Mouse (Mus musculus) hindbrain, embryonic 12.5 days (tissue): ENCODE results near the gene Dnajb5. TPM values are rescaled to one million over a fixed set of nuclear protein-coding genes. Genes with fewer than 3 reads are reported as not detected.
A peak's percentile ranks its signal among the peaks of the same experiment; 100 is the strongest.
"Not testable (repeated sequence)": the region's sequence is repeated elsewhere in the genome, so short reads cannot be mapped to it uniquely, and the experiment has no call there.

ENCODE experiments used
- ATAC-seq: fragments of 200-750 bp; cut with Nextera tagmentation; 2 replicates; pipeline ENCODE4 v1.8.0; 2017; ENCODE audit warnings: moderate TSS enrichment; ENCODE audit not compliant: low FRiP score
- H3K27ac ChIP-seq: fragments of 300-500 bp; sonication (generic); 2 replicates; pipeline ENCODE4 v1.5.1; 2016; ENCODE audit warnings: mild to moderate bottlenecking
- H3K27me3 ChIP-seq: fragments of 300-500 bp; sonication (generic); 2 replicates; pipeline ENCODE4 v1.6.1; 2016; ENCODE audit warnings: mild to moderate bottlenecking
- H3K36me3 ChIP-seq: fragments of 300-500 bp; sonication (generic); 2 replicates; pipeline ENCODE4 v1.6.1; 2016; ENCODE audit warnings: mild to moderate bottlenecking
- H3K4me1 ChIP-seq: fragments of 300-500 bp; sonication (generic); 2 replicates; pipeline ENCODE4 v1.6.1; 2016
- H3K4me2 ChIP-seq: fragments of 300-500 bp; sonication (generic); replicated peaks from 2 replicates; pipeline ENCODE4 v1.6.1; 2016; ENCODE audit warnings: mild to moderate bottlenecking
- H3K4me3 ChIP-seq: fragments of 300-500 bp; sonication (generic); 2 replicates; pipeline ENCODE4 v1.5.1; 2016; ENCODE audit warnings: mild to moderate bottlenecking
- H3K9ac ChIP-seq: fragments of 300-500 bp; sonication (generic); 2 replicates; pipeline ENCODE4 v1.6.1; 2016; ENCODE audit warnings: mild to moderate bottlenecking, moderate library complexity
- H3K9me3 ChIP-seq: fragments of 300-500 bp; sonication (generic); replicated peaks from 2 replicates; pipeline ENCODE4 v1.6.1; 2016; ENCODE audit warnings: mild to moderate bottlenecking
- WGBS: fragments of 180-500 bp; shearing (Covaris S2); methylation state at CpG from one replicate; pipeline ENCODE4 v1.1.7; 2016; 5-methylcytosine and 5-hydroxymethylcytosine counted together
- polyA plus RNA-seq: library from polyadenylated mRNA; unstranded; fragments of >200 nt; fragmentation: Nextera tagmentation; extraction: Ambion mirVana; gene quantifications from 2 replicates; pipeline ENCODE4 v1.2.1, GENCODE M21; 2016

Dnajb5 gene
- polyA plus RNA-seq, 1 experiment from 2014 or later = 32.4 TPM

DNA sequence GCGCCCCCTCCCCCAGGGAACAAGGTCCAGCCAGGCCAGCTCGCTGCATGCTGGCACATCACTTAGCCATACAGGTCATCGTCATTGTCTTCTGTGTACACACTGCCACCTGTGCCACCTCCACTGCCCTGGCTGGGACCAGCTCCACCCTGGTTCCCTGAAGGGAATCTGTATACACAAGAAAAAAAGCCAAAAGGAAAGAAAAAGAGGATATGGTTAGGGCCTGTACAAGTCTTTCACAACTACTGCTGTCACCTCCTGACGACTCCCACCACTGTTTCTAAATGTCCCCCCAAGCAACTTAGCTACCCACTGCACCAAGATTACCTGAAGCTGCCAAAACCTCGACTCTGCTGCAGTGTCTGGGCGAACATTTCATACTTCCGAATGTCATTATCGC is 30.9 kb downstream of the Dnajb5 start:
- not testable (repeated sequence) for H3K9ac ChIP-seq, ATAC-seq, H3K4me2 ChIP-seq, H3K27me3 ChIP-seq, H3K9me3 ChIP-seq, H3K4me3 ChIP-seq, H3K27ac ChIP-seq, H3K4me1 ChIP-seq
- H3K36me3 ChIP-seq = peaks cover 71% of the 10 kb centered on the region
- WGBS = 94% methylated on average over 8 of the region's 8 CpGs

DNA sequence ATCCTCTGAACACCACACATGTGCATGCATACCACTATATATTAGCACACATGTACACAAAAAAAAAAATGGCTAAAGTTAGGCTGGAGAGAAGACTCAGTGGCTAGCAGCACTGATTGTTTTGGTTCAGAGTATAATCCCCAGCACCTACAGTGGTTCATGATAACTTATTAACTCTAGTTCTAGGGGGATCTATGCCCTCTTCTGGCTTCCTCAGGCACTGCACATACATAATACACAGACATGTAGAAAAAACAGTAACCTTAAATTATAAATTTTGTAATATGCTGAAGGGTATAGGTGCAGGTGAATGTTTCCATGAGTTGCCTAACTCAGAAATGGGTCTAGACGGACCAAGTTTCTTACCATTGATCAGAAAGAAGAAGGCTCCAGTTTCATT is 38.7 kb downstream of the Dnajb5 start:
- H3K27me3 ChIP-seq = no peaks in the 10 kb centered on the region
- no peaks in the 10 kb centered on the region for H3K9me3 ChIP-seq
- H3K9ac ChIP-seq = no peak overlapping the region
- peaks cover 97% of the 10 kb centered on the region for H3K36me3 ChIP-seq
- no peak for ATAC-seq
- WGBS = 79% methylated on average over 1 of the region's 1 CpGs
- H3K27ac ChIP-seq = no peak overlapping the region
- no peak overlapping the region for H3K4me2 ChIP-seq
- no peaks in the 10 kb centered on the region for H3K4me1 ChIP-seq
- H3K4me3 ChIP-seq = no peak overlapping the region

DNA sequence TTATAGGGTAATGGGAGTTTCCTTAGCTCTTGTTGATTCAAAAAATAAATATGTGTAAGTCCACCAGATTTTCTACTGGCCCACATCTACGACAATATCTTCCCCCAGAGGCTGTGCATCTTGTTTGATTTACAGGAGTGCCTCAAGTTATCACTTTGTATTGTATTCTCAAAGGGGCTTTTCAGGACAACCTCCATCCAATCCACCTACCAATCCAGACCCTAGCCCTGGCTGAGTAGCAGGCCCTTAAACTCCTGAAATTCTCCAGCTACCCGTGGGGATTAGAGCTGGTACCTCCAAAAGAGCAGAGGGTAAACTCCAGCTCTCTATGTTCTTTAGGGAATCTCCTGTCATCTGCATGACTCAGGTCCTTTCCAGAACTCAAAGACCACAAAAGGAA is 48.4 kb downstream of the Dnajb5 start:
- Histone ChIP-seq H3K36me3 (peaks cover 31% of the 10 kb centered on the region), H3K4me3 (peak overlapping the region; percentile 80), H3K4me1 (peaks cover 17% of the 10 kb centered on the region), H3K4me2 (peak overlapping the region; percentile 83), H3K9ac (peak overlapping the region; percentile 29; the same call in 1 of the 2 replicates), H3K27me3 (no peaks in the 10 kb centered on the region), H3K27ac (no peak overlapping the region), H3K9me3 (no peaks in the 10 kb centered on the region)
- no peak for ATAC-seq
- 76% methylated on average over 2 of the region's 2 CpGs for WGBS

DNA sequence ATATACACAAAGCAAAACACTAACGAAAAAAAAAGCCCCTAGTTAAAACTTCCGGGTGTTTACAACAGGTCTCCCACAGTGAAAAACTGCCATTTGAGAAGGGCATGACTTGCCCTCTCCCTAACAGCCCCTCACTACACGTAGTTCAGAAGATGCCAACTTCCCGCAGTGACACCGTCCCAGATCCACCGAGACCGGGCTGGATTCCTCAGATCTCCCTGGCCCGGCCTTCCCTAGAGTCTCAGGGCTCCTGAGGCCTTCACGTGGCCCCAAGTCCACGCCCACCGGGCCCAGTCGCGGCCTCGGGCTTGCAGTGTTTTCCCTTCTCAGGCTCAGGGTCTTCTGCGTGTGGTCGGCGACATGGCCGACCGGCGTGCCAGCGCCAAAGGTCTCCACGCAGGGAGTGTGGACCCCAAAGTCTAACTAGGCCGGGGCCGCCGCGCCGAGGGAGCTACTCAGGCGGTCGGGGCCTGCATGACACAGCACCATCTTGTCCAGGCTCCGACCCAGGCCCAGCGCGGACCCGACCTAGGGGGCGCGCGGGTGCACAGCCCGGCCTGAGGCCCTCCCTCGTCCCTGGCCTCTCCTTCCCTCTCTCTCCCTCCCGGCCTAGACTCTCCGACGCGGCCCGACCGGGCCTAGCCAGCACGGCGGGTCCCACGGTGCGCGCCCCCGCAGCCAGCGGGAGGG is 50.0 kb downstream of the Dnajb5 start:
- Histone ChIP-seq H3K4me3 (peak overlapping the region; percentile 80), H3K27me3 (no peaks in the 10 kb centered on the region)
- WGBS = under 1% methylated on average over 51 of the region's 51 CpGs

DNA sequence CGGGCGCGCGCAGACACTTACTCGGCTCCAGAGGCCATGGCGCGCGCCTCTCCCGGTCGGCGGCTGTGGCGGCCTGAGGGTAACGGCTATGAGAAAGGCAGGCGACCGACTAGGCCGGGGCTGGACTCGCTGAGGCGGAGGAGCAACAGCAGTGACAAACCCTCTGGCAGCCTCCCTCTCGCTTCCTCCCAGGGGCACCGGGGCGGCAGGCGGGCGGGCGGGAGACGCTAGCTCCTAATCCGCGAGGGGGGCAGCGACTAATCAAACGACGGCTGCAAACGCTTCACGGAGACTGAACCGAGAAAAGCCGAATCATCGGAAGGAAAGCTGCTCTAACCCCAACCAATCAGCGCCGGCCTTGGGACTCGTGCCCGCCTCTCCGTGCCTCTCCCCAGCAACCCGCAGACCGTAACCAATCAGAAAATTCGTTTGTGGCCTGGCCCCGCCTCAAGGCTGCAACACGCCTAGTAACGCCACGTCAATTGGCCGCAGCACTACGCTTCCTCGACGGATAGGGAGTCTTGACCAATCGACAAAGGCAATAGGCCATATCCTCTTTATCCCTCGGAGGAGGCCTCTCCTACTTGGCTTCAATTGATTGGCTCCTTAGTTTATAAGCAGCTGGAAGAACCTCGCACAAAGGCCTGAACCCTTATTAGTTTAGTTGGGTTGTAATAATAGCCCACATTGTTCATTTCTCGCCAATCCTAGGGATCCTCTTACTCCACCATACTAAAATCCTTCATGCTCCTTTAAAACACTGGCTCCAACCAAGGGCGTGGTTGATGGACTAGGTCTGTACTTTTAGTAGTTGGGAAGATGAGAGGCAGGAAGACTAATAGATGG is 50.8 kb downstream of the Dnajb5 start, which contains the start of gene Vcp:
Vcp (minus strand) TSS at position 367 of the 846 bp plus-strand sequence.
- H3K27me3 ChIP-seq, H3K9me3 ChIP-seq: not testable (repeated sequence)
- Histone ChIP-seq H3K4me2 (peak within 1 kb of the TSS; percentile 83), H3K27ac (peak within 1 kb of the TSS; percentile 98), H3K4me1 (peaks cover 17% of the 10 kb centered on the region), H3K36me3 (peaks cover 11% of the 10 kb centered on the region), H3K4me3 (peak within 1 kb of the TSS; percentile 80), H3K9ac (peak within 1 kb of the TSS; percentile 90)
- WGBS = 1% methylated on average over 54 of the region's 56 CpGs
- peak; percentile 99 for ATAC-seq

More for the DNA sequence above, 50.0 kb downstream of the Dnajb5 start:
- peaks cover 15% of the 10 kb centered on the region for H3K36me3 ChIP-seq
- H3K27ac ChIP-seq = peak overlapping the region; percentile 98
- H3K4me2 ChIP-seq = peak overlapping the region; percentile 83
- peak; percentile 89 for ATAC-seq
- H3K9me3 ChIP-seq = no peaks in the 10 kb centered on the region
- peaks cover 17% of the 10 kb centered on the region for H3K4me1 ChIP-seq
- H3K9ac ChIP-seq = peak overlapping the region; percentile 90

DNA sequence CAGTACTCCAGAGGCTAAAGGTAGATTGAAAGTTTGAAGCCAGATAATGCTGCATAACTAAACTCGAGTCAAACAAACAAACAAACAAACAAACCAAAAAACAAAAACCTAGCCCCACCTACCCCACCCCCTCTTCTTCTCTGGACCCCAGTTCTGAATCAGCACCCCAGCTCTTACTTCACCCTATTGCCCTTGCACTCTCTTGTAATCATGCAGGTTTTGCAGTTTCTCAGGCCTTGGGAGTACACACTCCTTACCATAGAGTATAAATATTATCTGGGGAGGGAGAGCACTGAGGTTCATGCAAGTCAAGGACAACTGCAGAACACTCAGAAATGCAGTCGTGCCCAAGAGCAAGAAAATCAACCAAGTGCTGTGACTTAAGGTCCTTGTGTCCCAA is 51.7 kb downstream of the Dnajb5 start:
- 96% methylated on average over 2 of the region's 2 CpGs for WGBS
- Histone ChIP-seq H3K4me1 (peaks cover 17% of the 10 kb centered on the region), H3K36me3 (0 out of 2 replicates have a peak, but pooled peaks cover 4% of the 10 kb centered on the region), H3K4me2 (no peak overlapping the region), H3K9me3 (no peaks in the 10 kb centered on the region), H3K27ac (0 out of 2 replicates have a peak overlapping the region, but pooled peaks have one; percentile 30), H3K9ac (no peak overlapping the region), H3K27me3 (no peaks in the 10 kb centered on the region), H3K4me3 (no peak overlapping the region)
- ATAC-seq = no peak

DNA sequence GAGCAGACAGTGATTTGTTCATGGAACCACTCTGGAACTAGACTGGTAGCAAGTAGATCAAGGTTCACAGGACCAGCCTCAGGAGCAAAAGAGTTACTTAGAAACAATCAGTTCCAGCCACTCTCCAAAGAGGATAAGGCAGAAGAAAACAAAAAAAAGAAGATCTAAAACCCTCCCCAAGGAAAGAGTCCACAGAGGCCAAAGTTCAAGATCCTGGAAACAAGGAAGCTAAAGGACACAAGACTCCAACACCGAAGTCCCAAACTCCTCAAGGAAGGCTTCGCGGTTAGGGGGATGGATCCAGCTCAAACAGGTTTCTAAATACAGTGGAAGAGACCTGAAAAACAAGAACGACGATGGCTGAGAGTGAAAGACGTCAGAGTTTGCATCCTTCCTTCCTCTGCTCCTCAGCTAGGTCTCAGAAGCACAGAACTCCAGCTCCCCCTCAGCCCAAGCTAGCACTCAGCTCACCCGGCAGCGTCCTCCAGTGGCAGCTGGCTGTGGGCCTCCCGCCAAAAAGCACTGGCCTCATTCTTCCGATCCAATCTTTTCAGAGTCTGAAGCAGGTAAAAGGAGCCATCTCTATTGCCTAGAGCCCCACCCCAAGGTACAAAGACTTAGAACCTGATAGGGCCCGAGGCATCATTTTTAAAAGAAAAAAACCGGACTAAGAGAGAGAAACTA is 53.3 kb downstream of the Dnajb5 start:
- peaks cover 12% of the 10 kb centered on the region for H3K4me1 ChIP-seq
- no peaks in the 10 kb centered on the region for H3K27me3 ChIP-seq
- no peak overlapping the region for H3K9ac ChIP-seq
- no peak overlapping the region for H3K27ac ChIP-seq
- 79% methylated on average over 12 of the region's 12 CpGs for WGBS
- no peak overlapping the region for H3K4me2 ChIP-seq
- H3K36me3 ChIP-seq = 0 out of 2 replicates have a peak, but pooled peaks cover 4% of the 10 kb centered on the region
- no peak overlapping the region for H3K4me3 ChIP-seq
- no peaks in the 10 kb centered on the region for H3K9me3 ChIP-seq
- ATAC-seq = no peak

DNA sequence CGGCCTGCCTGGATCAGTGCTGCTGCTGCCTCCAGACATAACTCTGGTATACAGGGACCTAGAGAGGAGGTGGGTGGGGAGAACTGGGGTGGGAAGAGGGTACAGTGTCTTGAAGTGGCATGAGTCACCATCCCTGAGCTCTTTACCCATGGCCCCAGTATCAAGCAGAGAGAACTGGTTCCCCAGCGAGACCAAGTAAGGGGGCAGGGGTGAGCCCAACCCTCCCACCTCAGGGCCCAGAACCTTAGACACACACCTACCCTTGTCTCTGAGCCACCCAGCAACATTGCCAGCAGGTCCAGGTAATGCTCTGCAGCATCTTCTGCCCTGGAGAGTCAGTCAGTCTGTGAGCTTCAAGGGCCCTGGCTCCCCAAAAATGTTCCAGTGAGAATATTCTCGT is 55.3 kb downstream of the Dnajb5 start:
- no peaks in the 10 kb centered on the region for H3K9me3 ChIP-seq
- WGBS = 97% methylated on average over 3 of the region's 3 CpGs
- 0 out of 2 replicates have a peak, but pooled peaks cover 4% of the 10 kb centered on the region for H3K36me3 ChIP-seq
- no peak overlapping the region for H3K4me3 ChIP-seq
- H3K9ac ChIP-seq = no peak overlapping the region
- H3K27me3 ChIP-seq = no peaks in the 10 kb centered on the region
- H3K4me2 ChIP-seq = no peak overlapping the region
- H3K27ac ChIP-seq = no peak overlapping the region
- no peak for ATAC-seq
- H3K4me1 ChIP-seq = peaks cover 11% of the 10 kb centered on the region

DNA sequence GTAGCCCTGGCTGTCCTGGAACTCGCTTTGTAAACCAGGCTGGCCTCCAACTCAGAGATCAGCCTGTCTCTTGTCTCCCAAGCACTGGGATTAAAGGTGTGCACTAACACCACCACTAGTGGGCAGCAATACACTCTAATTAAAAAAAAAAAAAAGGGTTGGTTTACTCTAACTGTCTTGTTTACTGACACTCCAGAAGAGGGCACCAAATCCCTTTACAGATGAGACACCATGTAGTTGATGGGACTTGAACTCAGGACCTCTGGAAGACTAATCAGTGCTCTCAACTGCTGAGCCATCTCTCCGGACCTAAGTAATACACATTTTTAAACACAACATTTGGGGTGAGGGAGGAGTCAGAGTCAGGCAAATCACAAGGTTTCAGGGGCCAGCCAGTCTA is 56.2 kb downstream of the Dnajb5 start:
- H3K4me1 ChIP-seq = peaks cover 13% of the 10 kb centered on the region
- 0 out of 2 replicates have a peak, but pooled peaks cover 4% of the 10 kb centered on the region for H3K36me3 ChIP-seq
- WGBS = 57% methylated on average over 2 of the region's 2 CpGs
- H3K9me3 ChIP-seq = no peaks in the 10 kb centered on the region
- H3K4me2 ChIP-seq = no peak overlapping the region
- ATAC-seq = no peak
- no peak overlapping the region for H3K9ac ChIP-seq
- no peak overlapping the region for H3K27ac ChIP-seq
- H3K4me3 ChIP-seq = no peak overlapping the region
- no peaks in the 10 kb centered on the region for H3K27me3 ChIP-seq

Other genes starting within 250 kb of the Dnajb5 start
- gene 4930578G10Rik, start 214.3 kb upstream of the Dnajb5 start, polyA plus RNA-seq = 0.73 and 1.1 TPM in 2 replicates
- gene Ccl19, start 193.2 kb upstream of the Dnajb5 start, polyA plus RNA-seq = not detected in 2 replicates
- gene Ccl21a, start 175.8 kb upstream of the Dnajb5 start, polyA plus RNA-seq = 4.1 and 5.5 TPM in 2 replicates
- 0.05 and 0.21 TPM in 2 replicates for gene Fam205a1, start 95.9 kb upstream of the Dnajb5 start, polyA plus RNA-seq
- gene Gm12394, start 93.0 kb upstream of the Dnajb5 start, polyA plus RNA-seq = 0.31 and 0.48 TPM in 2 replicates
- gene Fam205c, start 75.6 kb upstream of the Dnajb5 start, polyA plus RNA-seq = 1.9 and 2.4 TPM in 2 replicates
- gene Phf24, start 33.2 kb upstream of the Dnajb5 start, polyA plus RNA-seq = 7.9 TPM in 2 replicates
- 0.61 and 1.2 TPM in 2 replicates for gene 1700022I11Rik, start 19.8 kb downstream of the Dnajb5 start, polyA plus RNA-seq
- 626 and 637 TPM in 2 replicates for gene Vcp, start 50.7 kb downstream of the Dnajb5 start, polyA plus RNA-seq
- gene Fancg, start 60.7 kb downstream of the Dnajb5 start, polyA plus RNA-seq = 20.5 and 21.6 TPM in 2 replicates
- gene Pigo, start 76.0 kb downstream of the Dnajb5 start, polyA plus RNA-seq = 25.2 and 28.9 TPM in 2 replicates
- gene Stoml2, start 81.9 kb downstream of the Dnajb5 start, polyA plus RNA-seq = 243 and 249 TPM in 2 replicates
- 36.2 and 36.6 TPM in 2 replicates for gene Fam214b, start 96.4 kb downstream of the Dnajb5 start, polyA plus RNA-seq
- 27.8 and 29.4 TPM in 2 replicates for gene Unc13b, start 109.1 kb downstream of the Dnajb5 start, polyA plus RNA-seq